Mouse (Mus musculus) 416B (cell line): ENCODE results near the gene Slc23a2.

ENCODE experiments used
- DNase-seq: peaks from one replicate; pipeline ENCODE4 v3.0.0; 2011; ENCODE audit warnings: low read depth

Slc23a2 gene

DNA sequence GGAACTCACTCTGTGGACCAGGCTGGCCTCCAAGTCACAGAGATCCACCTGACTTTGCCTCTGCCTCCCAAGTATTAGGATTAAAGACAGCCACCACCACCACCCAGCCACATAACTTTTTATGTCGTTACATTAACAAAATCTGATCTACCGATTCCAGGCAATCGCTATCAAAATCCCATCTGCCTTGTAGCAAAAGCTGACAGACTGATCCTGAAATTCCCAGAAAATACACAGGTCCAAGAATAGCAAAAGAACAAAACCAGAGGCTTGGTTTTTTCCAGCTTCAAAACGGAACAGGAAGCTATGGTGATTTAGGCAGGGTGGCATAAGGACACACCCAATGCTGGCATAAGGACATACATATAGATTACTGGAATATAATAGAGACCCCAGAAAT is 10.2 kb downstream of the Slc23a2 start:
- DNase-seq, result no peak

DNA sequence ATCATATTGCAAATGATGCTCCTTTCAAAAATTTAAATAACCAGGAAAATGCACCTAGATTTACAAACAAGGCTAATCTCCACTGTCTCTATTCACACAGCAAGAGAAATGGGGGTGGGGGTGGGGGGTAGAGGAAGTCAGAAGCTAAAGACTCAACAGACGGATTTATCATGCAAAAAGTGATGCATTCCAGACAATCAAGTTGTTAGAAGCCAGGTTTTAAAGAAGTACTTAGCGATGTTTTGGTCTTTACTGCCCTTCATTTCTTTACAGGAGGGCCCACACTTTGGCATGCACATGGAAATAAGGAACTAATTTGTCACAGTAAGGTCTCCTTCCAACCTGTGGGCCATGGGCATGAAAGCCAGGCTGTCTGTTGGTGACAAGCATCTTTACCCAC is 11.5 kb downstream of the Slc23a2 start:
- no peak for DNase-seq

- peak; percentile 89 for DNase-seq
Measured at GRCm38 (mm10) chr2:132131266-132131665, 13.6 kb downstream of the Slc23a2 start.

GRCm38 (mm10) chr2:132129980-132130379 is 14.9 kb downstream of the Slc23a2 start:
- DNase-seq, result no peak

- no peak for DNase-seq
Measured at GRCm38 (mm10) chr2:132129247-132129646, 15.7 kb downstream of the Slc23a2 start.

GRCm38 (mm10) chr2:132127904-132128303 is 17.0 kb downstream of the Slc23a2 start:
- DNase-seq, result no peak

GRCm38 (mm10) chr2:132126292-132126691 is 18.6 kb downstream of the Slc23a2 start:
- DNase-seq, result no peak

DNA sequence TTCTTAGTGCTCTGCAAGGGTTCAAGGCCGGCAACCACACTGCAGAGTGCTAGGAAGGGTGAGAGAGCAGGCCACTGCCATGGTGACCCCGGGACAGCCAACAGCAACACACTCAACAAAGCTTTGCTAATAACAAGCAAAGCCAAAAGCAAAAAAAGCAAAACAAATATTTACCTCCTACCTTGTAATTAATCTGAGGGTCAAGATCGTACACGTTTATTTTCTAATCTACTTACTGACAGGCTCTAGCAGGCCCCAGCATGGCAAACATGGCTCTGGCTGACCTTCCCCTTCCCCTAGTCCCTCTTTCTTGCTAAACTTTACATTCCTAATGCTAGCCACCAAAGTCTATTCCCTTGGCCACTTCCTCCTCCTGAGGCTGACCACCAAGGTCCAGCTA is 21.8 kb downstream of the Slc23a2 start:
- DNase-seq, result no peak

- no peak for DNase-seq
Measured at GRCm38 (mm10) chr2:132121050-132121449, 23.9 kb downstream of the Slc23a2 start.

- DNase-seq, result no peak
Measured at GRCm38 (mm10) chr2:132118646-132119045, 26.3 kb downstream of the Slc23a2 start.

GRCm38 (mm10) chr2:132115936-132116335 is 29.0 kb downstream of the Slc23a2 start:
- DNase-seq, result no peak

DNA sequence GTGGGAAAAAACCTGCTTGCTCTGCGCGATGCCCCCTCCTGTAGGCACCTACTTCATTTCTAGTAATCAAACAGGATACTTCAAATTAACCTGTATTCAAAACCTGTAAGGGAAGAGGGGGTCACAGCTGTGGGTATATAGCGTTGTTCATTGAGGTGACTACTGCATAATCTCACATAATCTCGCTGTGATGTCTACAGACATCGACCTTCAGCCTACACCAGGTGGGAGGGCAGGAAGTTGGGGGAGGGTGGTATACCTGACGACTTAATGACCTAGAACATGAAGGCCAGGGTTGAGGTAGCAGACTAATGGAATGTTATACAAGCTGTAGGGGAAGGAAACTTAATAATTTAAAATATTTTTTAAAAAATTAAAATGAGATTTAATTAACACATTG is 29.6 kb downstream of the Slc23a2 start:
- no peak for DNase-seq

- peak; percentile 62 for DNase-seq
Measured at GRCm38 (mm10) chr2:132113962-132114759, 30.7 kb downstream of the Slc23a2 start.

GRCm38 (mm10) chr2:132112319-132112718 is 32.6 kb downstream of the Slc23a2 start:
- DNase-seq, result no peak

DNA sequence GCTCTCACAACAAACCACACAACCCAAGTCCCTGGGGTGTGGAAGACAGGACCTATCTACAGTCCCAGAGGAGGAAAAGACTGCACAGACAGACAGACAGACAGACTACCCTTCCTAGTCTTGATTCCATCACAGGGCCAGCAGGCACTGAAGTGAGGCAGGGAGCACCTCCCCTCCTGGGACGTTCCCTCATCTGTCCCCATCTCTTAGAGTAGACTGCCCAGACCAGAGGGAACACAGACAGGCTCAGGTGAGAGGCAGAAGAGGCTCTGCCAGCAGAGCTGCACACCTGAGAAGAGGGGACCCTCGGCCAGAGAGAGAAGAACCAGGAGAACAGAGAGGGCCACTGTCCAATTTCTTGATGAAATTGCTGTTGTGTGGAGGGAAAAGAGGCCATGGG is 33.0 kb downstream of the Slc23a2 start:
- no peak for DNase-seq

DNA sequence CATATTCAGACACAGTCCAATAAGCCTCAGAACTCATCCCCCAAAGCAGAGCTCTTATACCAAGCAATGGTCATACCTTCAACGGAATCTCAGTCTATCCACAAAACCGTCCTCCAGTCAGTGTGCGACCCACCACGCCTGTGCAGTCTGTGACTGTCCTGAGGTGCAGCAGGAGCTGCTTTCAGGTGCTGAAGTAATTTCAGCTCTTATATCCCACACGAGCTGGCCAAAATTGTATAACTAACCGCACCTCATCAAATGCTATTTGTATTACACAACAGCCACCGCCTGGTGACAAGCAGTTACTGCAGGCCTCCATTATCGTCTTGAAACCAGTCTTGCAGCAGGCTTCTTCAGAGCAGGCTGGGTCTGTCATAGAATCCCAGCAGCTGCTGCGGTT is 33.6 kb downstream of the Slc23a2 start:
- DNase-seq, result peak; percentile 90

DNA sequence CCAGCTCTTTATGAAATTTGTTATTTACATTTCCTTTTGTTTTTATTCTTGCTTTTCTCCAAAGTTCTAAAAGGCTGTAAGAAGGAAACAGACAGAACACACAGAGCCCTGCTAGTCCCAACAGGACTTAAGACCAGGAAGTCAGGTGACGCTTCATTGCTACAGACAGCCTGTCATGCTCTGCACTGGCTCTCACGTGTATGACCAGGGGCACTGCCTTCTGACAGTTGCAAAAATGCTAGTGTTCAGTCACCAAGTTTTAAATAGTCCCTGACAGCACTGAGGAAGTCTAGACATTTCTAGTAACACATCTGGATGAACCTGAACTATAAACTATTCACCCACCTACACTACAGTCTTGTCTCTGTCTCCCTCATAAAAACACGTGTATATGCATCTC is 34.2 kb downstream of the Slc23a2 start:
- DNase-seq, result peak; percentile 81

GRCm38 (mm10) chr2:132108988-132109387 is 35.9 kb downstream of the Slc23a2 start:
- DNase-seq, result no peak

- no peak for DNase-seq
Measured at GRCm38 (mm10) chr2:132107611-132108010, 37.3 kb downstream of the Slc23a2 start.

DNA sequence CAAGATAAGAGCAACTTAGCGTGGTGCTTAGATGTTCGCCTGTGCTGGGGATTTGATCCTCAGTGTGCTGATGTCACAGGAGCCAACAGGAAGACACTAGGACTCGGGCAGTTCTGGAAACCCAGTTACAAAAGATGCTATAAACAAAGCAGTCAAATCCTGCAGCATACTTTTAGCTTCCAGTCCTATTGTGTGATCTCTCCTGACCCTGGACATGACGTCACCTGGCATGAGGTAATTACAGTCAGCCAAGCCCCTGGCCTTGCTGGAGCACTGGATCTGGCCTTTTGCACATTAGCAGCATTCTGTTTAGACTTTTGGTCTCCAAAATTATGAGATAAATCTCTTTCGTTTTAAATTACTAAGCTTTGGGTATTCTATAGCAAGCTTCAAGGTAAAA is 38.8 kb downstream of the Slc23a2 start:
- DNase-seq, result no peak

- peak; percentile 67 for DNase-seq
Measured at GRCm38 (mm10) chr2:132103265-132103664, 41.6 kb downstream of the Slc23a2 start.

DNA sequence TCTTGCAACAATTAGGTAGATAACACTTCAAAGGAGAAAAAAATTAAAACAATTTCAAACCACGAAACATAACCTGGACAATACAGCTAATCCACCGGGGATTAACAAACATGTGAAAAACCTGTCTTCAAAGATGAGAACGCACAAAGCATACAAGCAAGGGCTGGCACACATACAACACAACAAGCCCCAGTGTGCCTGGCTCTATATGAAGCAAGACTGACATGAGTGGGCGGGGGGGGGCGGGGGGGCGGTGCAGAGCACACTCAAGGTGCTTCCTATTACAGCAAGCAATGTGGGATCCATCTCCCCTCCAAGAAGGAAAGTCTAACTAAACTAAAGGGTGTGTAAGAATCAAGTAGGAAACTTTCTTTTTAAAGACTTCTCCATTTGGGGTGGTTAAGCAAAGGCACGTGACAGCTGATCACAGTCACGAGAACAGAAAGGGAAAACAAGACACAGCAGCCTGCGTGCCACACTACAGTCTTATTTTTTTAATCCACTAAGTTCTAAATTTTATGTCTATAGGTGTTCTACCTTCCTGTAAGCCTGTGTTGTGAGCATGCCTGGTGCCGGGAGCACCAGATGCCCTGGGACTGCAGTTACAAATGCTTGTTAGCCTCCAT is 42.3 kb downstream of the Slc23a2 start:
- peak; percentile 83 for DNase-seq

DNA sequence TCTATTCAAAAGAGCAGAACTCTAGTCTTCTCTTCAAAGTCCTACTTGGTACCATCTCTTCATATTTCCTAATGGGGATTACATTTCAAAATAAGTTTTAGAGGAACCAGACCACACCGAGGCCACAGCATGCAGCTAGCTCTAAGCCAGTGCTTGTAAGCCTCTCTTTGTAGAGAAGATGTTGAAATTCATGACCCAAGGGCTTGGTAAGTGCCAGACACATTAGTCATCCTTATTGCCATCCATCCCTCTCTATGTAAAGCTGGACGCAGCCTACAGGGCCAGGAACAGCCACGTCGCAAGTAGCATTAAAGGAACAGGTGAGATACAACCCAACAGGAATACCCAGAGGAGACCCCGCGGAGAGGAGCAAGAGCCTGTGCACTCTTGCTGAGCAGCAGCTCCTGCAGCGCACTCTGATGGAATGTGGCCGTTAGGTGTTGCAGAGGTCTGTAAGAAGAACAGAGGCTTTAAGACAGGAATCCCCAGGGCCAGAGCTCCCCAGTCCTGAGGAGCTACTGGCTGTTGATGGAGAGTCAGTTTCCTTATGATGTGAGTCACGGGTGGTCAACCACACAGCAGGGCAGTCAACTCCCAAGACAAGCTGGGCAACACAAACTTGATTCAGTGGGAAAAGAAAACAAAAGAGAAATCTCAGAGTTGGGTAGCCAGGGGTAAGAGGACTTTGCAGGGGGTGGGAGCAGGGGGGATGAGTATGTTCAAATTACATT is 45.8 kb downstream of the Slc23a2 start:
- DNase-seq, result peak; percentile 80
